Mouse (Mus musculus) MEL (cell line): ENCODE measurements around the gene Ttll1. TPM values are rescaled to one million over a fixed set of nuclear protein-coding genes. Genes with fewer than 3 reads are reported as not detected.

Experiments used
- DNase-seq: peaks from one replicate; pipeline ENCODE4 v3.0.0; 2011; ENCODE audit warnings: low read depth, low spot score
- H3K27ac ChIP-seq: 2 replicates; pipeline ENCODE4 v1.5.1; 2012; ENCODE audit warnings: low read depth, mild to moderate bottlenecking, control low read depth, low read length, moderate library complexity; ENCODE audit not compliant: control insufficient read depth
- H3K27me3 ChIP-seq, 2 experiments: fragments of 150-350 bp in 1 of 2; sonication (generic) in 1 of 2; 2 replicates each; pipeline ENCODE4 v1.6.1; 2012; ENCODE audit warnings: low read length in 2 of 2, mild to moderate bottlenecking in 2 of 2, improper control_type of control experiment in 1 of 2, moderate library complexity in 1 of 2; ENCODE audit not compliant: insufficient read depth in 2 of 2, control insufficient read depth in 1 of 2
- H3K36me3 ChIP-seq, 2 experiments: 2 replicates each; pipeline ENCODE4 v1.6.1; 2012 to 2014; ENCODE audit warnings: low read length in 2 of 2, improper control_type of control experiment in 1 of 2, inconsistent platforms in 1 of 2, mild to moderate bottlenecking in 1 of 2; ENCODE audit not compliant: insufficient read depth in 2 of 2, control insufficient read depth in 1 of 2
- H3K4me1 ChIP-seq, 2 experiments: fragments of 150-350 bp in 1 of 2; sonication (generic) in 1 of 2; 2 replicates each; pipeline ENCODE4 v1.6.1; 2012; ENCODE audit warnings: low read length in 2 of 2, improper control_type of control experiment in 1 of 2, mild to moderate bottlenecking in 1 of 2; ENCODE audit not compliant: insufficient read depth in 2 of 2, control insufficient read depth in 1 of 2
- H3K4me3 ChIP-seq, 2 experiments: fragments of 150-350 bp in 1 of 2; sonication (generic) in 1 of 2; 2 replicates each; pipeline ENCODE4 v1.5.1; 2012; ENCODE audit warnings: low read depth in 2 of 2, low read length in 2 of 2, mild to moderate bottlenecking in 2 of 2, moderate library complexity in 2 of 2, control low read depth in 1 of 2, improper control_type of control experiment in 1 of 2; ENCODE audit not compliant: control insufficient read depth in 1 of 2, insufficient read depth in 1 of 2
- H3K79me2 ChIP-seq: 2 replicates; pipeline ENCODE4 v1.6.1; 2012; ENCODE audit warnings: mild to moderate bottlenecking, low read length, moderate library complexity; ENCODE audit not compliant: control insufficient read depth, poor library complexity, insufficient read depth
- H3K9ac ChIP-seq: 2 replicates; pipeline ENCODE4 v1.6.1; 2012; ENCODE audit warnings: low read depth, mild to moderate bottlenecking, control low read depth, low read length, moderate library complexity; ENCODE audit not compliant: control insufficient read depth, poor library complexity, severe bottlenecking
- H3K9me3 ChIP-seq: fragments of 150-350 bp; sonication (generic); replicated peaks from 2 replicates; pipeline ENCODE4 v1.6.1; 2012; ENCODE audit warnings: mild to moderate bottlenecking, low read length, improper control_type of control experiment, moderate library complexity; ENCODE audit not compliant: insufficient read depth
- CTCF ChIP-seq, 3 experiments: IDR thresholded peaks in 2 of 3; conservative IDR thresholded peaks in 1 of 3; 2 replicates each; pipeline ENCODE4 v1.5.1; 2011 to 2012; ENCODE audit warnings: low read length in 3 of 3, low read depth in 2 of 3, mild to moderate bottlenecking in 2 of 3, improper control_type of control experiment in 1 of 3, inconsistent platforms in 1 of 3, mixed read lengths in 1 of 3, moderate library complexity in 1 of 3; ENCODE audit not compliant: control insufficient read depth in 1 of 3, insufficient read depth in 1 of 3, poor library complexity in 1 of 3, severe bottlenecking in 1 of 3
- E2F4 ChIP-seq: IDR thresholded peaks from 2 replicates; pipeline ENCODE4 v1.6.1; 2011; ENCODE audit warnings: low read depth, low read length, improper control_type of control experiment, borderline replicate concordance
- GABPA ChIP-seq: IDR thresholded peaks from 2 replicates; pipeline ENCODE4 v1.6.1; 2012; ENCODE audit warnings: low read depth, mild to moderate bottlenecking, inconsistent platforms, low read length, improper control_type of control experiment, moderate library complexity
- HCFC1 ChIP-seq: IDR thresholded peaks from 2 replicates; pipeline ENCODE4 v1.6.1; 2012; ENCODE audit warnings: low read depth, mild to moderate bottlenecking, inconsistent platforms, low read length, improper control_type of control experiment, moderate library complexity
- JUND ChIP-seq: IDR thresholded peaks from 2 replicates; pipeline ENCODE4 v1.6.1; 2011; ENCODE audit warnings: low read depth, mild to moderate bottlenecking, improper control_type of control experiment, low read length
- MYB ChIP-seq: IDR thresholded peaks from 2 replicates; pipeline ENCODE4 v1.6.1; 2011; ENCODE audit warnings: mild to moderate bottlenecking, low read depth, low read length, improper control_type of control experiment
- NELFE ChIP-seq: IDR thresholded peaks from 2 replicates; pipeline ENCODE4 v1.6.1; 2011; ENCODE audit warnings: low read depth, low read length, improper control_type of control experiment
- RAD21 ChIP-seq: IDR thresholded peaks from 2 replicates; pipeline ENCODE4 v1.6.1; 2011; ENCODE audit warnings: mild to moderate bottlenecking, low read depth, low read length, improper control_type of control experiment
- RCOR1 ChIP-seq: IDR thresholded peaks from 2 replicates; pipeline ENCODE4 v1.6.1; 2012; ENCODE audit warnings: low read depth, mild to moderate bottlenecking, inconsistent platforms, low read length, improper control_type of control experiment
- SIN3A ChIP-seq: IDR thresholded peaks from 2 replicates; pipeline ENCODE4 v1.6.1; 2012; ENCODE audit warnings: low read length, improper control_type of control experiment, inconsistent platforms
- SMC3 ChIP-seq: IDR thresholded peaks from 2 replicates; pipeline ENCODE4 v1.6.1; 2011; ENCODE audit warnings: low read depth, low read length, improper control_type of control experiment
- TAL1 ChIP-seq: IDR thresholded peaks from 2 replicates; pipeline ENCODE4 v1.6.1; 2012; ENCODE audit warnings: mild to moderate bottlenecking, inconsistent platforms, low read length, moderate library complexity, mixed read lengths
- USF2 ChIP-seq, 2 experiments: IDR thresholded peaks; 2 replicates each; pipeline ENCODE4 v1.6.1; 2011 to 2012; ENCODE audit warnings: improper control_type of control experiment in 2 of 2, low read length in 2 of 2, borderline replicate concordance in 1 of 2, inconsistent platforms in 1 of 2, low read depth in 1 of 2, mild to moderate bottlenecking in 1 of 2; ENCODE audit not compliant: insufficient read depth in 1 of 2
- ZC3H11A ChIP-seq: IDR thresholded peaks from 2 replicates; pipeline ENCODE4 v1.6.1; 2012; ENCODE audit warnings: low read depth, mild to moderate bottlenecking, inconsistent platforms, low read length, improper control_type of control experiment
- ZNF384 ChIP-seq: IDR thresholded peaks from 2 replicates; pipeline ENCODE4 v1.6.1; 2012; ENCODE audit warnings: low read depth, mild to moderate bottlenecking, inconsistent platforms, low read length, improper control_type of control experiment
- polyA plus RNA-seq, 2 experiments: library from polyadenylated mRNA; stranded (reverse) in 1 of 2; unstranded in 1 of 2; fragments of >175 nt in 1 of 2; fragments of >200 nt in 1 of 2; gene quantifications; 2 replicates each; pipeline versions ENCODE4 v1.2.1 to v1.2.4; 2012; ENCODE audit warnings: low replicate concordance in 2 of 2, low read depth in 1 of 2; ENCODE audit not compliant: insufficient read length in 2 of 2, insufficient read depth in 1 of 2, missing spikeins in 1 of 2
- total RNA-seq: library from RNA; depleted of rRNA; stranded (reverse); fragments of 300-350 nt; gene quantifications from 2 replicates; pipeline ENCODE4 v1.2.3, GENCODE M21; 2012

The Ttll1 gene
- total and polyA plus RNA-seq, 3 experiments = 3.4 to 14.1 TPM; not detected in 1

DNA sequence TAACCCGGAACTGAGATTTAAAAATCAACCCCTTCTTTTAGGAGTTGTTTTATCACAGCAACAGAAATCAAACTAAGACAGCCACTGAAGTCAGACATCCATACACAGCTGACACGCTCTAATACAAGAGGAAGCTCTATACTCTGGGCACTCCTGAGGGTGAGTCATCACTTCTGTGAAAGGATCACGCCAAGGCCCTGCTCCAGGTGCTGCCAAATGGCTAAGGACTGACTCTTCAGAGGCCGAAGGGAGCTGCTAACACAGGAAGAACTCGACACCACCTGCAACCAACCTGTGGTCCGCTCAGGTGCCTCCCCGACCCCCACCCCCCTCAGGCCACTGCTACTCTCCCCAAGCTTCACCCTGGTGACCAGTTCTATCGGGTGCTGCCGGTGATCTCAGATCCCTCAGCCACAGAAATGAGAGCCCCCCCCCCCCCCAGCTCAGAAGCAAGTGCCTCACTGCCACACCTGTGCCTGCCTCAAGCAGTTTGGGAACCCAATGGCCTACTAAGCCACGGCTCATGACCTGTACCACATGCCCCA lies 11.4 kb downstream of the Ttll1 start:
- H3K4me3 ChIP-seq = no peak overlapping the region
- H3K9me3 ChIP-seq = no peaks in the 10 kb centered on the region
- H3K36me3 ChIP-seq = peaks cover 0 to 14% of the 10 kb centered on the region in 2 experiments; a peak in 2 of 4 replicates
- H3K27me3 ChIP-seq = no peaks in the 10 kb centered on the region
- DNase-seq = peak; percentile 54
- TF ChIP-seq HCFC1 = no peak
- TF ChIP-seq JUND = peak; percentile 56; the same call in 1 of the 2 replicates
- no peaks in the 10 kb centered on the region for H3K79me2 ChIP-seq
- H3K27ac ChIP-seq = no peak overlapping the region
- H3K4me1 ChIP-seq = peaks cover 8 to 18% of the 10 kb centered on the region in 2 experiments
- no peak overlapping the region for H3K9ac ChIP-seq

DNA sequence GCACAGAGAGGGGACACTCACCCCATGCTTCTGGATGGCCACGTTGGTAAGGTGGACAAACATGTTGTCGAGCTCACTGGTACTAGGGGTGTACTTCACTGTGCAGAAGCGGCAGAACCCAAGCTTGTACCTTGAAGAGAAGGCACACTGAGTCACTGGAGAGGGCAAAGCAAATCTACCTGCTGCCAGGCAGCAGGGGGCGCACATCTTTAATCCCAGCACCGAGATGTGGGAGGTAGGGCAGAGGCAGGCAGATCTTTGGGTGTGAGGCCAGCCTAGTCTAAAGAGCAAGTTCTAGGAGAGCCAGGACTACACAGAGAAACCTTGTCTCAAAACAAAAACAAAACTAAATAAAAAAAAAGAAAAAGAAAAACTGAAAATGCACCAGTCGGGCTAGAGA lies 13.4 kb downstream of the Ttll1 start:
- no peaks in the 10 kb centered on the region for H3K9me3 ChIP-seq
- no peak for TF ChIP-seq NELFE
- peak; percentile 23; the same call in 1 of the 2 replicates for TF ChIP-seq SMC3
- TF ChIP-seq SIN3A = no peak
- TF ChIP-seq CTCF (IDR thresholded peaks at IDR 0.05 in 2 of 3, conservative IDR thresholded peaks at IDR 0.05 in 1 of 3; ENCODE audit: control insufficient read depth in 1 of 3, insufficient read depth in 1 of 3, low read depth in 2 of 3, low read length in 3 of 3, poor library complexity in 1 of 3, severe bottlenecking in 1 of 3) = peak; percentile 18 to 63 (median 43); a peak in 5 of 6 replicates
- no peak for TF ChIP-seq USF2 (IDR thresholded peaks at IDR 0.05; ENCODE audit: borderline replicate concordance in 1 of 2, insufficient read depth in 1 of 2, low read depth in 1 of 2, low read length in 2 of 2)
- no peak overlapping the region for H3K27ac ChIP-seq
- no peak overlapping the region for H3K4me3 ChIP-seq
- peaks cover 19 to 31% of the 10 kb centered on the region in 2 experiments for H3K4me1 ChIP-seq
- no peaks in the 10 kb centered on the region for H3K27me3 ChIP-seq
- H3K9ac ChIP-seq = no peak overlapping the region
- no peak for DNase-seq
- peaks cover 0 to 25% of the 10 kb centered on the region in 2 experiments; a peak in 2 of 4 replicates for H3K36me3 ChIP-seq
- no peaks in the 10 kb centered on the region for H3K79me2 ChIP-seq

DNA sequence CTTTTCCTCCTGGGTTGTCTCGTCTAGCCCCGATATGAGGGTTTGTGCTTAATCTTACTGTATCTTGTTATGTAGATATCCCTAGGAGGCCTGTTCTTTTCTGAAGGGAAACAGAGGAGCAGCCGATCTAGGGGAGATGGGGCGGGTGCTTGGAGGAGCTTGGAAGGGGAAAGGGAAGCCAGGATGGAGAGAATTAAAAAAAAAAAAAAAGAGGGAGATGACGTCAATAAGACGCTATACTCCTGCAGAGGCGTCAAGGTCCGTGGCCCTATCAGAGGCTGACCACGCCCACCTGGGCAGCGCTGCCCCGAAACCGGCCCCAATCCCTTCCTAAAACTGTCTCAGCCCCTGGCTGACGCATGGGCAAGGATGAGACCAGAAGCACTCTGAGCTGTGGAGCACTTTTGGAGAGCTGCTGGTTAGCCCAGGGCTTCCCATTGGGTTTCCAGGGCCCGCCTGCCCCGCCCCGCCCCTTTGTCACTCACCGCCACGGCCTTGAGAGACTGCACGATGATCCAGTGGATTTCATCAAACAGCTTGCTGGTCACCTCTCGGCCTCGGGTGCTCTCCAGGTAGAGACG lies 14.8 kb downstream of the Ttll1 start:
- Histone ChIP-seq H3K4me1 (peaks cover 19 to 35% of the 10 kb centered on the region in 2 experiments), H3K4me3 (no peak overlapping the region), H3K9me3 (no peaks in the 10 kb centered on the region), H3K27ac (peak overlapping the region; percentile 40), H3K9ac (no peak overlapping the region), H3K79me2 (no peaks in the 10 kb centered on the region), H3K36me3 (peaks cover 0 to 25% of the 10 kb centered on the region in 2 experiments; a peak in 2 of 4 replicates), H3K27me3 (no peaks in the 10 kb centered on the region)
- no peak for DNase-seq
- TF ChIP-seq E2F4 = no peak
- TF ChIP-seq TAL1 = no peak
- no peak for TF ChIP-seq RAD21
- TF ChIP-seq RCOR1 = no peak
- no peak for TF ChIP-seq ZC3H11A
- no peak for TF ChIP-seq SMC3
- no peak for TF ChIP-seq GABPA
- TF ChIP-seq ZNF384 = peak; percentile 37; the same call in 1 of the 2 replicates
- 0 out of 2 replicates have a peak, but pooled peaks have one; percentile 10 for TF ChIP-seq MYB
- TF ChIP-seq USF2 (IDR thresholded peaks at IDR 0.05; ENCODE audit: borderline replicate concordance in 1 of 2, insufficient read depth in 1 of 2, low read depth in 1 of 2, low read length in 2 of 2) = no peak
